In the genomic region with DNA sequence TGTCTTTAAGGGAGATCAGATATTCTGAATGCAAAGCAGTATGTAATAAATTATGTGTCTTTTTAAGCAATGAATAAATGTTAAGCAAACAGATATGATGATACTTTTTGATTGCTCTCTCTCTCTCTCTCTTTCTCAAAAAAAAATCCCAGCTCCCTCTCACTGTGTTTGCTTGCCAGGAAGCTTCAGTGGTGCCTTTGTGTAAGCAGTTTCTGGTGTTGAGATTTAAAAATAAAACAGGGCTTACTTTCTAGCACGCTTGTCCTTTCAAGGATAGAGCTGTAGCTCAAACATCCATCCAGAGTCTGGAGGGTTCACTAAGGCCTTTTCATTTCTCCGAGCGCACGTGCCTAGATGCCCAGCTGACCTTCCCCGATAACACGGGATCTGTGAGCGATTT, we compare ENCODE assay signal across 19 mouse cellular contexts.
"Had no signal": no experiment of that assay in that cellular context is flagged by ENCODE, and none has a peak within 500 bp of the region (broad histone marks: within the 10 kb centered on the region; RNA-seq: fewer than 3 reads in every experiment).

No protein-coding gene starts in this region.

- H3K9me3 ChIP-seq: lung, embryonic 15.5 days; neural tube, embryonic 13.5 days; neural tube, embryonic 15.5 days had no signal

- DNase-seq: lung, adult 18-20 months; lung, postnatal 4 days; midbrain, embryonic 14.5 days; retina, postnatal 1 day; right cerebral cortex, adult 18-20 months; right cerebral cortex, postnatal 25 days; right cerebral cortex, postnatal 4 days; spleen, adult 18-20 months; thymus, adult 2 months; thymus, postnatal 25 days; thymus, postnatal 4 days had no signal

- H3K27ac ChIP-seq: lung, embryonic 15.5 days; midbrain, embryonic 10.5 days; midbrain, embryonic 12.5 days; neural tube, embryonic 13.5 days; neural tube, embryonic 15.5 days had no signal

- H3K27me3 ChIP-seq: lung, embryonic 15.5 days; midbrain, embryonic 12.5 days; neural tube, embryonic 13.5 days; neural tube, embryonic 15.5 days had no signal

- H3K4me2 ChIP-seq: lung, embryonic 15.5 days; midbrain, embryonic 12.5 days; neural tube, embryonic 13.5 days; neural tube, embryonic 15.5 days had no signal

- ATAC-seq: lung, postnatal 0 days; midbrain, embryonic 16.5 days had no signal

- H3K36me3 ChIP-seq: lung, embryonic 15.5 days; midbrain, embryonic 10.5 days; midbrain, embryonic 12.5 days; neural tube, embryonic 13.5 days; neural tube, embryonic 15.5 days had no signal

- H3K9ac ChIP-seq: lung, embryonic 15.5 days; midbrain, embryonic 12.5 days; neural tube, embryonic 13.5 days; neural tube, embryonic 15.5 days had no signal

- H3K4me3 ChIP-seq: lung, embryonic 15.5 days; midbrain, embryonic 10.5 days; midbrain, embryonic 12.5 days; myocyte; neural tube, embryonic 13.5 days; neural tube, embryonic 15.5 days had no signal

- H3K4me1 ChIP-seq: lung, embryonic 15.5 days; midbrain, embryonic 10.5 days; midbrain, embryonic 12.5 days; neural tube, embryonic 13.5 days; neural tube, embryonic 15.5 days had no signal
